Mouse (Mus musculus): ENCODE measurements around the gene Nfya.
A peak's percentile ranks its signal among the peaks of the same experiment; 100 is the strongest.

Nfya gene

DNA sequence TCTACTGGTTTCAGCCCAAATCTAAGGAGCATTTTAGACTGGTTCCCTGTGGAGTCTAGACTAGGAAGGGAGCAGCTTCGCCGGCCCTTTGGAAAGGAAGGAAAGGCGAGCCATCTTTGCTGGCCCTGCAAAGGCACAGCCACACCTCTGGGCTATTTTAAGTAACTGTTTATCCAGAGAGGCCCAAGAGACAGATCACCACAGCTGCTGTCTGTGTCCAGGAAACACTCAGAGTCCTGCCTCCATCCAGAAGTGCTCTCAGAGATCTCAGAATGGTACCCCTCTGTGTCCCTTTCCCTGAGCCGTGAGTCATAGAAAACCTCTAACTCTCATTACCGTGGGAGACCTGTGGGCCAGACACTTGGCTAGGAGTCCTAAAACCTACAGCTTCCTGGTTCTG lies 20.7 kb upstream of the Nfya start:
- DNase-seq: no peak

DNA sequence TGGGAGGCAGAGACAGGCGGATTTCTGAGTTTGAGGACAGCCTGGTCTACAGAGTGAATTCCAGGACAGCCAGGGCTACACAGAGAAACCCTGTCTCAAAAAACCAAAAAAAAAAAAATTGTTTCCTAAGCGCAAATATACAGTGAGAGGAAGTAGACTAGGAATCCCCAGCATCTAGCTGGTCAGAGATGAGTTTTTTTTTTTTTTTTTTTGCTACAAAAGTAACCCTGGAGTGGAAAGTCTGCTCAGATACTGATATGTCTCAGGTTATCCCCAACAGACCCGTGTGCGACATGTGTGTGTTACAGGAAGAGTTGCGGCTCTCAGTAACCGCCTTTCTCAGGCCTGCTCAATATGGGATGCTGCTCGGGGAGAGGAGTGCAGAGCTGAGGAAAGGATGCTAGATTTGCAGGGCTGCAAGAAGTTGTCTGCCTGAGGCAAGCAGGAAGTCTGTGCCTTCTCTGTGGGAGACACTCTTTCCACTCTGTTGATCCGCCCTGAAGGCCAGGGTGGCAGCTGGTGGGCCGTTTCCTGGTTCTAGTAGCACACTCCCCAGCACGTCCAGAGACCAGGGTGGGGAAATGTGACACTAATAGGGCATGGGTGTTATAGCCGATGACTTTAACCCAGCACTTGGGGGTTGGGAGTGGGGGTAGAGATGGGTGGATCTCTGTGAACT lies 18.3 kb upstream of the Nfya start:
- no peak for DNase-seq

DNA sequence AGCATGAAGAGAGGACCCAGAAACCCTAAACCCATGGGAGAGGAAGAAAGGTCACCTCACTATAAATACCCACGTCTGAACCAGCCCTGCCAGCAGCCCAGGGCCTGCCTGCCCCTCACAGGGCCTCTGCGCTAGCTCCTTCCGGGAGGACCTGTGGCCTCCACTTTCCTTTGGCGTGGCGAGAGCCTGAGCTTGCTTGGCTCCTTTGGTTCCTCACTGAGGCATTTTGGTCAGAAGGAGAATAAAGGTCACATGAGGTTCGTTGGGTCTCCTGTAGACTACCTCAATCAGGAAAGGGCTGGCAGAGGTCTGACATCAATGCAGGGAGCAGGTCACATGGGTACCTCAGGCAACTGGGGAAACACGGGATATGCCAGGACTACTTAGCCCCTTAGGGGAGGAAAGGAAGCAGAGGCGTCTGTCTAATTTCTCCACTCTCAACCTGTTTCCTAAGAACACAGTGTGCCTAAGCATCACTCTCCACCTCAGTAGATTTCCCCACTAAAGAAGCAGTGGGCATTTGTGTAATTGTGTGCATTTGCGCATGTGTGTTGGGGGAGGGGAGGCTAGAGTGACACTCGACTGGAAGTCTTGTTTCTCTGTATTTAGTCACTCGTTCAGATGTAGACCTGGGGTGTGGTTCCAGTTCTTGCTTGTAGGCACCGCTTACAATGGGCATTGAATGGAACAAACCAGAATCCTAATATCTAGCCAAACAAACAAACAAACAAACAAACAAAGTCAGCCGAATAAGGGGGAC lies 17.5 kb upstream of the Nfya start:
- no peak for DNase-seq

DNA sequence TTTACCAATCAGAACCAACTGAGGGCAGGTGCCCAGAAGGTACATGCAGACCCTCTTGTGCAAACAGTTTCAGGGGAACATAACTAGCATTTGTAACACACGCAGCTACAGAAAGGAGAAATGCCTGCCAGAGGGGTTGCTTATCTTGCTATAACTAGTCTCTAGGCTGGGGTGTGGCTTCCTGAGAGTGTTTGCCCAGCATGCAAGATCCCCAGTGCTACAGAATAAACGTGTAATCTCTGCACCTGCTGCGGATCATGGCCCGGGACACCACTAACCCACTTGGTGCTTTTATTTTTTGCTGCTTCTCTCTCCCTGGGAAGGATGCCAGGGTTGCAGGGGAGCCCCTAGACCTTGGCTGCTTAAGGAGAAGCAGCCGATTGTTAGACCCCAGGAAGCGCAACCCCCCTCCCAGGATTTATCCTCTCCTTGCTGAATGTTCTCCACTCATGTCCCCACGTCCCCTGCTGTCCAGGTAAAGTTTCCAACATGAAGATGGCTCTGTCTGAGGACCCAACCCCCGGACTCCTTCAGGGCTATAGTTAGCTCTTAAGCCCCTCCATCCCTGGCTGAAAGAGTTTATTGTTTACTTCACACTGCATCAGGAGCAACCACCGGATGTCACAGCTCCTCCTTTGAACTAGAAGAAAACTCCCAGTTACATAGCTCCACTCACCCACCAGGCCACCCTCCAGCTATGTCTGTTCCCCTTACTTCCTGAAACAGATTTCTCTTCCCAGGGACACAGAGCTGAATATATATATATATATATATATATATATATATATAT lies 16.3 kb upstream of the Nfya start:
- DNase-seq: no peak

DNA sequence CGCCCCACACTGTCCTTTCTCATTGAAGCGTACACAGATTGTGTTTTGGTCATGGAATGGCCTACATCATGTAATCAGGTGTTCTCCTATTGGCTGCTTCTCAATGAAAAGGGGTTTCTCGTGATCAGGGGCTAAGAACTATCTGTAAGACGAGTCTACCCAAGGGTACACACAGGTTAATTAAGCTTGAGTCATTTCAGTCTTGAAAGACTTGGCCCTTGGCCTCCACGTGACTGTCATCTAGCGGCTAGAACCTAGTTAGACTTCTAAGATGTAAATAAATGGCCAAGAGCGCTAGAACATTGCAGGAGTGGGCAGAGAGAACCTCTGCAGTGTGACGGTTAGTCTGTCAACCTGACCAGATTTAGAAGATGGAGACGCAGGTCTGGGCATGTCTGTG lies 14.5 kb upstream of the Nfya start:
- DNase-seq: no peak

DNA sequence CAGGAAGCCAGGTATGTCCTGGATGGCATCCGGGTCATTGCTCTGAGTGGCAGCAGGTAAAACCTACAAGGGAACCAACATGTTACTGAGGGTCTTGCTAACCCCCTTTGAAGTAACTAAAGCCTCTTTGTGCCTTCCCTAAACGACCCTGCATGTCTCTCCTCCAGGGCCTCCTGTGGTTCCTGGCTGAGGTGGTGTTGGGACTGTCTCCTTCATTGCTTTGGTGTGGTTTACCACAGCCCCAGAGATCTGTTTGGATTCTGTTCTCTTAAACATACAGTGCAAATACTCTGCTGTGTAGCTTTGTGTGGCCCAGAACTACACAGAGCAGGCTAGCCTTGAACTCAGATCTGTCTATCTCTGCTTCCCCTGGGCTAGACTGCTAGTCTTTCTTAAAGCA lies 9.9 kb upstream of the Nfya start:
- no peak for DNase-seq

DNA sequence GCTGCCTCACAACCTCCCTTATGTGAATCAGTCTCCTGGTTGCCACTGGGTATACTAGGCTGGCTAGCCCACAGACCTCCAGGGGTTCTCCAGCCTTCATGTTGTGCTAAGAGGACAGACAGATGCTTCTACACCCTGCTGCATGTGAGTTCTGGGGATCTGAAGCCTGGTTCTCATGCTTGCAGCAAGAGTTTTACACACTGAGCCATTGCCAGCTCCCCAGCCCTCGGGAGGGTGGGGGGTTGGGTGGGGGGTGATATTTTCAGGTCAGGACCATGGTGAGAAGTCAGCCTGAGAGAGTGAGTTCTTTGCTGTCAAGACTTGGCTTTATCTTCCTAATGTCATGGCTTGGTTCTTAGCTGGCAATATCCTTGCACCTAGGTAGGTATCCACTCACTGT lies 9.1 kb upstream of the Nfya start:
- DNase-seq: no peak

DNA sequence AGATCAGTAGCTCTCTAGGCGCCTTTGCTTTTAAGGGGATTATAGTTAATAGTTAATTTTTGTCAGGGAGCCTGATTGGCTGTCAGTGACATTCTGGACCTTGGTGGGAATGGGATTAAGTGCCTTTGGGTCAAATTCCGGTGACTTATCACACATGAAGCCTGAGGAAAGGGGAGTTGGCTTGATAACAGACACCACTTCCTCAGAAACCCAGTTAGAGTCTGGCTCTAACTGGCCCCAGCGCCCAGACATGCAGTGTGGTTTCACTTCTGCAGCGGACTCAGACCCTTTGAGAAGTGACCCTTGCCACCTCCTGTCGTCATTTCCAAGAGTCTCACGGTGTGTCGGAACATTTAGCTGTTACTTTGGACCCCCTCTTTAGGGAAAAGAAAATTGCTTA lies 8.5 kb upstream of the Nfya start:
- DNase-seq: peak; percentile 62

DNA sequence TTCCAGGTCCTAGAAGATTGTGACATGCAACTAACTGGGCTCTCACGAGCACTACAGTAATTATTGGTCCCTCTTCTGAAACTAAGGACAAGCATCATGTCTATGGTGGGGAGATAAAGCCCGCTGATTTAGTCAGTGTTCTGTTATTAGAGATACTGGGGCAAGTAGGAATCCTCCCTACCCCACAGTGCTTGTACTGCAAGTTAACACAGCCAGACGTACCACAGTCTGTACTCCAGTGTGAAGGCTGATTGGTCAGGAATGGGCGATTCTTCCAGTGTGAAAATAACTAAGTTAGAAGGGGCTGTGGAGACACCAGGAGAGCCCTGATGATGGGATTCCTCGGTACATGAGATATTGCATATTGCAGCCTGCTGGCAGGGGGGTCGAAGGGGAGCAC lies 7.8 kb upstream of the Nfya start:
- no peak for DNase-seq

DNA sequence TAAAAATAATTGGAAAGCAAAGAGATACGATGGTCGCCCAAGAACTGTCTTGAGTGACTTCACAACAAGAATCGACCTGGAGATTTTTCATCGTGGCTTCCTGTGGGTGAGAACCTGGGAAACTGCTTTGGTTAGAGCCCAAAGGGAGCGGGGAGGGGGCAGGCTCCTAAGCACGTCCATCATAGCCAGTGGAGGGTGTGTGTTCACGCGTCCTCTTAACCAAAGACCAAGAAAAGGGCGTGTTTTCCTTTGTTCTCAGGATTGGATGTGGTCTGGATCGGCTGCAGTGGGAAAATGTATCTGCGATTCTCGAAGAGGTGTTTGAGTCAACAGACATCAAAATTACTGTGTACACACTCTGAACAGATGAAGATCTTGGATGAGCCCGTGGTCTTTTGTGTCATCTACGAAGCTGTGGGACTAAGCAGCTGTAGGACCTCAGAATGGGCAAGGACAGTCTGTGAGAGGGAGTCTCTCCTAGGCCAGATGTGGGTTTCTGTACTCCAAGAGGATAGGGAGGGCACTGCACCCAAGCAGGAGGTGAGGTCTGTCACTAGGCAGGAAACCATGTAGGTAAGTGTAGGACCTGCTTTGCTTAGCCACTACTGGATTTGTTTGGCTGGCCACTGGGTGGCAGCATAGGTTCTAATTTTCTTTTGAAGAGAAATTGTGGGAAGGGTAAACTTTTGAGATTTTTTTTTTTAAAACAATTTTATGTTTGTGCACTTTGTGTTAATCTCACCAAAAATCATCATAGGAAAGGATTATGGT lies 6.9 kb upstream of the Nfya start:
- DNase-seq: peak; percentile 86

DNA sequence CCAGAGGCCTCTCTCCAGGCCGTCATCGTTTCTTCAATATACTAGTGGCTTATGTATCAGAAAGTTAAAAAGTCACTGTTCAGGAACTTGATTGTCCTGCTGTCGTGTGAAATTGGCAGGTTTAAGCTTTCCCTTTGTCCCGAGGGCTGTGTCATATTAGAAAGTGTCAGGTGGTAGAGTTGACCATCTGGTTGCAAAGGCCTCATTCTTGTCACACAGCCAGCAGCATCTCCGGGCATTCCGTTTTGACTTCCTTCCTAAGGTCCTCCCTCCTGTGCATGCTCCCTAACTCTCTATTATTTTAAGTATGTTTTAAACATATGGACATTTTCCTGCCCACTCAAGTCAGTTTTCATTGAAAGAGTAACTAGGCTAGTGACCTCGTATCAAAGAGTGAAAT lies 6.3 kb upstream of the Nfya start:
- DNase-seq: peak; percentile 56

DNA sequence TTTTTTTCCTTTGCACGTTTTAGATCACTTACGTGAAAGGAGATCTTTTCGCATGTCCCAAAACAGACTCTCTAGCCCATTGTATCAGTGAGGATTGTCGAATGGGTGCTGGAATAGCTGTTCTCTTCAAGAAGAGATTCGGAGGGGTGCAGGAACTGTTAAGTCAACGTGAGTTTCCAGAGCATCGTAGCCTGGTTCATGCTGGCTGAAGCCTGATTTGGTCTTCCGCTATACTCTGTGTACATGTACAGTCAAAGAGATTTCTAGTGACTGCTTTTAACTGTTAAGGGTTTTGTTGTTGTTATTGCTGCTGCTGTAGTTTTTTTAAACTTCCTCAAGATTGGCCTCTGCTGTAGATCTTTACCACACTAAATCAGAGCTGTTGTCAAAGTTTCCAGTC lies 1.5 kb upstream of the Nfya start:
- DNase-seq: no peak

DNA sequence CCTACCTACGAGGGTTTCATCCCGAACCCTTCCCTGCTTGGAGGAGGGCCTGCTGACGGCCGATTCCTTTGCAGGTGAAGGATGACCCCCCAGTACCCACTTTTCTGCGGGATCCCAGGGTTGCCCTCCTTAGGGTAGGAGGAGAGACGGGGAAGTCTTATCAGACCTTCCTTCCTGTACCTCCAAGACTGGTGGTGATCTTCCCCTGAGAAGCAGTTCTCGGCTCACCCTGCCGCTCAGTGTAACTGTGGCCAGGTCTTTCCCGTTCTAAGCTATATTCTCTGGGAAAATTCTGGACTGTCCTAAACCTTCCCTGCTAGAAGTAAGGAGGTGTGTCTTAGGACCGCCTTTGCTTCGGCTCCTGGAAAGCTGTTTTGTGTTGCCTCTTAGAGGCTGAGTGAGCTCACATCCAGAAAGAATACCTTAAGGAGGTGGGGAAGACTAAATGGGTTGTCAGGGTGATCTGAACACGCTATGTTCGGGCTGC lies 636 bp upstream of the Nfya start:
- no peak for DNase-seq

DNA sequence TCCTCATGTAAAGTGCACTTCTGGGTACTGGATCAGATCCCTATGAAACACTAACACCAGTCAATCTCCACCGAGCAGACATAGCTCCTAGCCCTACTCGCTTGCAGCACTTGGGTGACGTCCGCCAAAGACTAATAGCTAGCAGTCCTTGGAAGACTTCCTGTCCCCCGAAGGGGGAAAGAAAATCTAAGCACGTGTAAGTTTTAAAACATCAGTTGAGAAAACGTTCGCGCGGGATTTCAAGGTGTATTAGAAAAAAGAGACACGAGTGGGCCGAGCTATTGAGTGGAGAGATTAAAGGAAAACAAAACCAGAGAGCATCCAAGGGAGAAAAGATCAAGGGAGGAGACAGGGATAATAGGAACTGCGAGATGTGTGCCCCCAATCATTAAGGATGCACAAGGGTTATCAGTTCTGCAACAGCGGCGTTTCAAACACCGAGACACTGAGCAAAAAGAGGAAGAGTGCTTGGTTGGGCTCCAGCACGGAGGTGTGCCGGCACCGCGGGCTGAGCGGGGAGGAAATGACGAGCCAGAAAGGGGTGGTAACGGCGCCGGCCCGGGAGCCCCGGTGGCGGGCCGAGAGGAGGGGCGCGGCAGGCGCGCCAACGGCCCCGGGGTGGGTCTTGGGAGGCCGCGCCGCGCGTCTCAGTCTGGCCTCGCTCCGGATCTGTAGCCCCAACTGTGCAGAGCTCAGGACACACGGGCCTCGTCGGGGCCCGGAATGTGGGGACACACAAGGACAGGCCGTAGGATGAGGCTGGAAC lies 997 bp downstream of the Nfya start:
- DNase-seq: peak; percentile 87

DNA sequence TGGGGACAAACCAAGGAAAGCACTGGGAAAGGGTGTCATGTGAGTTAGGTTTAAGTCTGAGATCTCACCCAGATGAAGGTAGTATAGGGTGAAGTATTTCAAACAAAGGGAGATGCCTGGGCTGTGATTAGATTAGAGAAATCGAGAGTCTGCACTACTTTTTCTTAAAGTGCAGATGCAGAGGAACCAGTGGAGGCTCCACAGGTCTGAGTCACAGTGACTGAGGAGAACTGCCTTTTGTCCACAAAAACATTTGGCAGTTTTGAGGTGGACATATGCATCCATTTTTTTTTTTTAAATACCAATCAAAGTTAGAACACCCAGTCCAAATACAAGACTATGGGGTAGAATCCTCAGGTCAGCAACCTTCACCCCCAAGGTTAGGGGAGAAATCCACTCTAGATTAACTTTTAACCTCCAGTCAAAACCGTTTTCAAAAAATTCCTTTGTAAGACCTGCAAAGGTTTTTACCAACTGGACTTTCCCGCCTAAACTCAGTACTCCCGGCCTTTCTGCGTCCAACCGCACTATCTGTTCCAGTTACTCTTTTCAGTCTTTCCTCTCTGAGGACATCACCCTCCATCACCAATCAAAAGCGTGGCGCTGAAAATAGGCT lies 1.7 kb downstream of the Nfya start:
- DNase-seq: no peak

DNA sequence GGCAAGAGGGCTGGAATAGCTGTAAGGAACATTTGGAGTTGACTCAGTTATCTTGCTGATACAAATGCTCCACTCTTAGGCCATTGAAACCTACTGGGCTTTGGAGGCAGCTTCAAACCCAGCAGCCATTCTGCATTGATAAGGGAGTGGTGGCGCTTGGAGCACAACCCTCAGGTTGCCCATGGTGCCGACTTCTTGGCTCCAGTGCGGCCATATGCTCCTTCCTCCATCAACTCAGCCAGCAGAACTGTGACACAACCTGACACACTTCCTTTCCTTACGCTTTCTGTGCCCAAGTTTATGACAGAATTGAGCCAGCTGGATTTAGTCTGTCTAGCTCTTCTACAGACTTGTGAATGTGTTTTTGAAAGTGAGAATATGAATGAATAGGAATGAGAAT lies 2.6 kb downstream of the Nfya start:
- no peak for DNase-seq

DNA sequence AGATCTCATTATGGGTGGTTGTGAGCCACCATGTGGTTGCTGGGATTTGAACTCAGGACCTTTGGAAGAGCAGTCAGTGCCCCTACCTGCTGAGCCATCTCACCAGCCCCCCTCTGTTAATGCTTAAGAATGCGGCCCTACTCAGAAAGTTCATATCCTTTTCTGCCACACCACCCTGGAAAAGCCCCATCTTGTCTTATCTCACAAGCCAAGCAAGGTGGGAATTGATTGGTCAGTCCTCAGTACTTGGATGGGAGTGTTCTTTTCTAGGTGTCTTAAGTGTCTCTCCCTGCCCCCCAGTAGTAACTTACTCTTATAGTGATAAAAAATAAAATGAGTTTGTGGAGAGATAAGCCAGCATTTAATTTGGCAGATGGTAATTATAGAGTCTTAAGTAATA lies 5.0 kb downstream of the Nfya start:
- no peak for DNase-seq

DNA sequence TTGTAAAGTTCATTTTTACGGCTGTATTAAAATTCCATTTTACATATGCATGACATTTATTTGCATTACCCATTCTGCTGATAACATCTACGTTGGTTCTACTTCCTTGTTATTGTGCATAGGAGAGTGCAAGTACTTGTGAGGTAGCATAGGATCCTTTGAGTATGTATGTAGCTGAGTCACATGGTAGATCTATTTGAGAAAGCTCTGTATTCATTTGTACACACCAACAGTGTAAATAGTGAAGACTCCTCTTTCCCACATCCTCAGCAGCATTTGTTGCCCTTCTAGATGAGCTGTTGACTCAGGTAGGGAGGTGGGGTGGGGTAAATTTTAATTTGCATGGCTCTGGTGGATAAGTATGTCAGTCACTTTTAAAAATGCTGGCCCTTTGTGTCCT lies 5.9 kb downstream of the Nfya start:
- DNase-seq: no peak

DNA sequence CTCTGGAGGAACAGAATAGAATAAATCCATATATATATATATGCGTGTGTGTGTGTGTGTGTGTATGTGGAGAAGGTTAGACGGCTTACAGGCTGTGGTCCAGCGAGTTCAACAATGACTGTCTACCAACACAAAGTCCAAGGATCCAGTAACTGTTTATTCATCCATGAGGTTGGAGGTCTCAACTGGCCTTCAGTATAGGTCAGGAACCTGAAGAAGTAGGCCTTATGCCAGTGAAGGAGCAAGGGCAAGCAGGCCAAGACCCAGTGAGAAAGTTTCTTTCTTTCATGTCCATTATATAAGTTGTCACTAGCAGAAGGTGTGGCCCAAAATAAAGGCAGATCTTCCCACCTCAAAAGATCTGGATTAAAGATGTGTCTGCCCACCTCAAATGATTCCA lies 7.0 kb downstream of the Nfya start:
- DNase-seq: no peak

DNA sequence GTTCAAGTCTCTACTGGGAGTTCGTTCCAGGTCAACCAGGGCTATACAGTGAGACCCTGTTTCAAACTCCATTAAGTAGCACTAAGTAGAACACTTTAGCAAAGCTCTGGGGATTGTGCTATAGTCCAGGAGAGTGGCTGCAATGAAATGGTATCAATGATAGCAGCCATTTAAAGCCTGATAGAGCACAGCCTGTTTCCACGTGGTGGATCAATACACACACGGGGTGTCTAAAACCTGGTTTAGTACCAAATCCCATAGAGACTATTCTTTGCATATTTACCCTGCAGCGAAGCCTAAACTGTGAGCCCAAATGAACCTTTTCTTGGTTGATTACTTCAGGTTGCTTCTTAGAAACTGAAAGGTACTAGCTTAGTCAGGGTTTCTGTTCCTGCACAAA lies 8.0 kb downstream of the Nfya start:
- no peak for DNase-seq

DNA sequence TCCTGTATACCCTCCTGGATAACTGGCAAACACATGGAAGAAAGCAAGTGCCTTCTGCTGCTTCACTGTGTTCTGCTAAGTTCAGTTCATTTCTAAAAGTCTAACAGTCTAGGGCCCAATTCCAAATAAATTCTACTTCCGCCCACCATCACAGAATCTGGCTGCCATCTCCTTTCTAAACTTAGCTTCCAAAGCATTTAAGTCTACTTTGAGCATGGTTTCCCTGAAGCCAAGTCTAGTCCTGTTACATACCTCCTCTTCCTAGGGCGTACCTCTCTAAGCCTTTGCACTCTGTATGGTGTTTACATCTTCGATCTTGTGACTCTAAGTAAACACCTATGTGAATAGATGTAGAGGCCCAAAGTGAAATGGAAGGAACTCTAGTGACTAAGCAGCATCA lies 17.1 kb downstream of the Nfya start:
- no peak for DNase-seq

DNA sequence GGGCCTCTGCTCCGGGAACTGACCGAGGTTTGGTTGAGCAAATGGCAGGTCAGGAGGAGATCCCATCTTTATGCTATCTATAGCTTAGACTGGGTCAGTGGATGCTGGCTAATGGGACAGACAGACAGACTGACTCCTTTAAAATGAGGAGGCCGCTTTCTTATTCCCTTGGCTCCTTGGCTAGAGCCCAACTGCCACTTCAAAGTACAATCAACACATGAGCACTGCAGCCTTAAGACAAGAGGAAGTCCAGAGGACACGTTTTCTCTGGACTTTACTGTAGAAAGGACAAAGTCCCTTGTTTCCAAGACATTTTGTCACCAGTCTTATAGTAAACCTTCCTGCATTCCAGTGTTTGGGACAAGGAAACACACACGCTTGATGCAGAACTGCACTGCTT lies 18.3 kb downstream of the Nfya start:
- no peak for DNase-seq

Data from kidney, postnatal 10 days (tissue).